Mouse (Mus musculus) intestine, embryonic 15.5 days (tissue): ENCODE measurements around the gene Myoz1. TPM values are rescaled to one million over a fixed set of nuclear protein-coding genes. Genes with fewer than 3 reads are reported as not detected.

ENCODE experiments used
- ATAC-seq: fragments of 200-750 bp; cut with Nextera tagmentation; 2 replicates; pipeline ENCODE4 v1.8.0; 2017; ENCODE audit warnings: moderate TSS enrichment, moderate library complexity
- H3K27ac ChIP-seq: fragments of 300-500 bp; sonication (generic); 2 replicates; pipeline ENCODE4 v1.5.1; 2015; ENCODE audit warnings: mild to moderate bottlenecking, inconsistent platforms
- H3K27me3 ChIP-seq: fragments of 300-500 bp; sonication (generic); replicated peaks from 2 replicates; pipeline ENCODE4 v1.6.1; 2015; ENCODE audit warnings: inconsistent platforms
- H3K36me3 ChIP-seq: fragments of 300-500 bp; sonication (generic); 2 replicates; pipeline ENCODE4 v1.6.1; 2015; ENCODE audit warnings: inconsistent platforms
- H3K4me1 ChIP-seq: fragments of 300-500 bp; sonication (generic); replicated peaks from 2 replicates; pipeline ENCODE4 v1.6.1; 2015; ENCODE audit warnings: inconsistent platforms
- H3K4me2 ChIP-seq: fragments of 300-500 bp; sonication (generic); replicated peaks from 2 replicates; pipeline ENCODE4 v1.6.1; 2015; ENCODE audit warnings: mild to moderate bottlenecking, inconsistent platforms
- H3K4me3 ChIP-seq: fragments of 300-500 bp; sonication (generic); replicated peaks from 2 replicates; pipeline ENCODE4 v1.5.1; 2015; ENCODE audit warnings: inconsistent platforms
- H3K9ac ChIP-seq: fragments of 300-500 bp; sonication (generic); 2 replicates; pipeline ENCODE4 v1.6.1; 2015; ENCODE audit warnings: inconsistent platforms
- H3K9me3 ChIP-seq: fragments of 300-500 bp; sonication (generic); 2 replicates; pipeline ENCODE4 v1.6.1; 2016; ENCODE audit warnings: inconsistent platforms
- WGBS: fragments of 180-500 bp; shearing (Covaris S2); methylation state at CpG from one replicate; pipeline ENCODE4 v1.1.7; 2015; 5-methylcytosine and 5-hydroxymethylcytosine counted together
- polyA plus RNA-seq: library from polyadenylated mRNA; unstranded; fragments of >200 nt; fragmentation: Nextera tagmentation; extraction: Ambion mirVana; gene quantifications from 2 replicates; pipeline ENCODE4 v1.2.1, GENCODE M21; 2015

Myoz1 gene
- polyA plus RNA-seq, 1 experiment from 2014 or later: 0.57 TPM

- Histone ChIP-seq H3K9me3 (no peaks in the 10 kb centered on the region), H3K4me1 (peaks cover 19% of the 10 kb centered on the region; the same call in 1 of the 2 replicates), H3K4me2 (no peak overlapping the region), H3K9ac (no peak overlapping the region), H3K4me3 (no peak overlapping the region), H3K36me3 (no peaks in the 10 kb centered on the region), H3K27me3 (no peaks in the 10 kb centered on the region), H3K27ac (no peak overlapping the region)
- no peak for ATAC-seq
- 58% methylated on average over 3 of the region's 3 CpGs for WGBS
Observed at GRCm38 (mm10) chr14:20664436-20664835, 8.1 kb upstream of the Myoz1 start.

- Histone ChIP-seq H3K4me1 (peaks cover 19% of the 10 kb centered on the region; the same call in 1 of the 2 replicates), H3K9me3 (no peaks in the 10 kb centered on the region), H3K4me3 (no peak overlapping the region), H3K4me2 (no peak overlapping the region), H3K36me3 (no peaks in the 10 kb centered on the region), H3K27ac (no peak overlapping the region), H3K27me3 (no peaks in the 10 kb centered on the region), H3K9ac (no peak overlapping the region)
- WGBS: 63% methylated on average over 2 of the region's 2 CpGs
- ATAC-seq: no peak
Observed at GRCm38 (mm10) chr14:20663601-20664000, 7.3 kb upstream of the Myoz1 start.

GRCm38 (mm10) chr14:20662740-20663139 is 6.4 kb upstream of the Myoz1 start:
- ATAC-seq: no peak
- Histone ChIP-seq H3K27me3 (no peaks in the 10 kb centered on the region), H3K4me2 (peak overlapping the region; percentile 95; the same call in 1 of the 2 replicates), H3K27ac (no peak overlapping the region), H3K36me3 (no peaks in the 10 kb centered on the region), H3K4me3 (no peak overlapping the region), H3K9me3 (no peaks in the 10 kb centered on the region), H3K9ac (no peak overlapping the region), H3K4me1 (peaks cover 17% of the 10 kb centered on the region; the same call in 1 of the 2 replicates)
- WGBS: 96% methylated on average over 3 of the region's 3 CpGs

GRCm38 (mm10) chr14:20661661-20662331 is 5.5 kb upstream of the Myoz1 start:
- WGBS: 16% methylated on average over 19 of the region's 19 CpGs
- Histone ChIP-seq H3K27me3 (no peaks in the 10 kb centered on the region), H3K9ac (peak overlapping the region; percentile 78), H3K4me3 (peak overlapping the region; percentile 67), H3K4me1 (peaks cover 17% of the 10 kb centered on the region; the same call in 1 of the 2 replicates), H3K36me3 (no peaks in the 10 kb centered on the region), H3K27ac (peak overlapping the region; percentile 89), H3K4me2 (peak overlapping the region; percentile 95), H3K9me3 (no peaks in the 10 kb centered on the region)
- ATAC-seq: peak; percentile 36

- 2% methylated on average over 52 of the region's 52 CpGs for WGBS
- H3K27me3 ChIP-seq: no peaks in the 10 kb centered on the region
- H3K27ac ChIP-seq: peak overlapping the region; percentile 89
Observed at GRCm38 (mm10) chr14:20660827-20661660, 4.7 kb upstream of the Myoz1 start.

GRCm38 (mm10) chr14:20659687-20660086 is 3.3 kb upstream of the Myoz1 start:
- H3K4me3 ChIP-seq: no peak overlapping the region
- H3K9ac ChIP-seq: no peak overlapping the region
- H3K27me3 ChIP-seq: 0 out of 2 replicates have a peak, but pooled peaks cover 2% of the 10 kb centered on the region
- ATAC-seq: no peak
- H3K36me3 ChIP-seq: no peaks in the 10 kb centered on the region
- peaks cover 17% of the 10 kb centered on the region; the same call in 1 of the 2 replicates for H3K4me1 ChIP-seq
- 95% methylated on average over 7 of the region's 7 CpGs for WGBS
- no peak overlapping the region for H3K4me2 ChIP-seq
- H3K9me3 ChIP-seq: no peaks in the 10 kb centered on the region
- H3K27ac ChIP-seq: no peak overlapping the region

More at GRCm38 (mm10) chr14:20660827-20661660, 4.7 kb upstream of the Myoz1 start:
- peak overlapping the region; percentile 67 for H3K4me3 ChIP-seq
- peak overlapping the region; percentile 95 for H3K4me2 ChIP-seq
- H3K9ac ChIP-seq: peak overlapping the region; percentile 78
- H3K9me3 ChIP-seq: no peaks in the 10 kb centered on the region
- H3K4me1 ChIP-seq: peaks cover 17% of the 10 kb centered on the region; the same call in 1 of the 2 replicates
- ATAC-seq: peak; percentile 95
- H3K36me3 ChIP-seq: no peaks in the 10 kb centered on the region

- H3K4me2 ChIP-seq: no peak overlapping the region
- H3K9ac ChIP-seq: no peak overlapping the region
- no peaks in the 10 kb centered on the region for H3K36me3 ChIP-seq
- no peaks in the 10 kb centered on the region for H3K9me3 ChIP-seq
- no peak overlapping the region for H3K4me3 ChIP-seq
- ATAC-seq: no peak
- H3K27ac ChIP-seq: no peak overlapping the region
- H3K27me3 ChIP-seq: 0 out of 2 replicates have a peak, but pooled peaks cover 2% of the 10 kb centered on the region
- 86% methylated on average over 6 of the region's 6 CpGs for WGBS
- H3K4me1 ChIP-seq: peaks cover 17% of the 10 kb centered on the region; the same call in 1 of the 2 replicates
Observed at GRCm38 (mm10) chr14:20658902-20659301, 2.6 kb upstream of the Myoz1 start.

- no peak for ATAC-seq
- Histone ChIP-seq H3K4me3 (no peak overlapping the region), H3K4me2 (no peak overlapping the region), H3K4me1 (peaks cover 17% of the 10 kb centered on the region; the same call in 1 of the 2 replicates), H3K9ac (no peak overlapping the region), H3K27me3 (0 out of 2 replicates have a peak, but pooled peaks cover 2% of the 10 kb centered on the region), H3K27ac (no peak overlapping the region), H3K9me3 (no peaks in the 10 kb centered on the region), H3K36me3 (no peaks in the 10 kb centered on the region)
Observed at GRCm38 (mm10) chr14:20658326-20658725, 2.0 kb upstream of the Myoz1 start.

GRCm38 (mm10) chr14:20655731-20656130 is 609 bp downstream of the Myoz1 start:
- WGBS: 78% methylated on average over 9 of the region's 9 CpGs
- H3K9ac ChIP-seq: no peak overlapping the region
- H3K4me3 ChIP-seq: no peak overlapping the region
- H3K27ac ChIP-seq: no peak overlapping the region
- H3K9me3 ChIP-seq: no peaks in the 10 kb centered on the region
- no peaks in the 10 kb centered on the region for H3K36me3 ChIP-seq
- ATAC-seq: no peak
- 0 out of 2 replicates have a peak, but pooled peaks cover 2% of the 10 kb centered on the region for H3K27me3 ChIP-seq
- H3K4me2 ChIP-seq: no peak overlapping the region
- H3K4me1 ChIP-seq: peaks cover 5% of the 10 kb centered on the region; the same call in 1 of the 2 replicates

GRCm38 (mm10) chr14:20654690-20655421 is 1.5 kb downstream of the Myoz1 start:
- Histone ChIP-seq H3K4me2 (no peak overlapping the region), H3K9me3 (no peaks in the 10 kb centered on the region), H3K27ac (no peak overlapping the region), H3K4me3 (no peak overlapping the region), H3K4me1 (no peaks in the 10 kb centered on the region), H3K27me3 (0 out of 2 replicates have a peak, but pooled peaks cover 2% of the 10 kb centered on the region), H3K9ac (no peak overlapping the region), H3K36me3 (no peaks in the 10 kb centered on the region)
- WGBS: 72% methylated on average over 9 of the region's 9 CpGs
- ATAC-seq: no peak

GRCm38 (mm10) chr14:20651722-20652256 is 4.6 kb downstream of the Myoz1 start:
- Histone ChIP-seq H3K4me3 (no peak overlapping the region), H3K36me3 (no peaks in the 10 kb centered on the region), H3K4me2 (no peak overlapping the region), H3K27me3 (0 out of 2 replicates have a peak, but pooled peaks cover 2% of the 10 kb centered on the region), H3K9me3 (no peaks in the 10 kb centered on the region), H3K9ac (no peak overlapping the region), H3K4me1 (no peaks in the 10 kb centered on the region), H3K27ac (no peak overlapping the region)
- ATAC-seq: no peak
- 60% methylated on average over 4 of the region's 4 CpGs for WGBS
